Mouse (Mus musculus) left cerebral cortex, adult 9 months (tissue): ENCODE data around the gene Zbtb42.

ENCODE experiments used
- DNase-seq, 2 experiments: peaks; one replicate each; pipeline ENCODE4 v3.0.0; 2022; ENCODE audit warnings: low spot score in 2 of 2

Gene Zbtb42

DNA sequence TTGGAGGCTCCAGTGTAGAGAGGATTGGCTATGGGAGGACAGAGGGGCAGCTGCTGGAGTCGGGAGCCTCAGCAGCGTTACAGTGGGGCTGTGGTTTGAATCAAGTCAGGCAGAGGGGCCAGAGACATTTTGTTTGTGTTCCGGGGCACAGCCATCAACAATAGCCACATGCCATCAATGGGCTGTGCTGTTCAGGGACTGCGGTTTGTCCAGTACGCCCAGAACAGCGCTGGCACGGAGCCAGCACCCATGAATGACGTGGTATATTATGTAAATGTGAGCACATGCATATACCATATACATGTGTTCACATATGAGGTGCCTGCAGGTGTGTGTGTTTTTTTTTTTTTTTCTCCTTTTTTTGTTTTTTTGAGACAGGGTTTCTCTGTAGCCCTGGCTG, 49.2 kb downstream of the Zbtb42 start:
- DNase-seq, result no peak

DNA sequence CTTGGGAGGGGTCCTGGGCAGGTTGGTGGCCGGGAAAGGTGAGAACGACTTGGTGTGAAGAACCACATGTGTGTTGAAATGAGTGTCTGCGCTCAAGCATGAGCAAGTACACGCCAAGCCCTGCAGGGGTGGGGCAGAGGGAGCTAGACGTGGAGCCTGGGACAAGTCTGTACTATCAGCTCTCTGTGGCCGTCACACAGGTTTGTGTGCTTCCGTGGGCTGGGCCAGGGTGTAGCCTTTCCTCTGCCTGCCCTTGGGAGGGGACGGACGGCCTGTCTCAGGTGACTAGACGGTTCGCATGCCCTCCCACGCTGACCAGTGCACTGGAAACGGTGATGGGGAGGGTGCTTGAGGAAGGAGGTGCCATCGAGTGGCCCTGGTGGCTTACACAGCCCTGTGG, 52.2 kb downstream of the Zbtb42 start:
- no peak for DNase-seq
